Mouse (Mus musculus): Measurements from ENCODE around the gene Kmt2d.
A peak's percentile ranks its signal among the peaks of the same experiment; 100 is the strongest.
"Not testable (repeated sequence)": the region's sequence is repeated elsewhere in the genome, so short reads cannot be mapped to it uniquely, and the experiment has no call there.

DNA sequence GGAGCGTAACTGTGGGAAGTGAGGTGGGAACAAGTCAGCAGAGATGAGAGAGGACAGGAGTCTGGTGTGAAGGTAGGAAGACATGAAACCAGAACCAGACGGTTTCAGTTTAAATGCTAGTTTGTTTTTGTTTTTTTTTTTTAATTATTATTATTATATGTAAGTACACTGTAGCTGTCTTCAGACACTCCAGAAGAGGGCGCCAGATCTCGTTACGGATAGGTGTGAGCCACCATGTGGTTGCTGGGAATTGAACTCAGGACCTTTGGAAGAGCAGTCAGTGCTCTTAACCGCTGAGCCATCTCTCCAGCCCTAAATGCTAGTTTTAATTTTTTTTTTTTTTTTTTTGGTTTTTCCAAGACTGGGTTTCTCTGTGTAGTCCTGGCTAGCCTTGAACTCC, 60.8 kb downstream of the Kmt2d start:
- peak; percentile 29; the same call in 1 of the 2 replicates for TF ChIP-seq CTCF (IDR thresholded peaks at IDR 0.05; ENCODE audit: low read depth)
- TF ChIP-seq EP300 (IDR thresholded peaks at IDR 0.05; ENCODE audit: low read depth): not testable (repeated sequence)
